Mouse (Mus musculus): ENCODE measurements around the gene Abcb9. TPM values are rescaled to one million over a fixed set of nuclear protein-coding genes. Genes with fewer than 3 reads are reported as not detected.

Abcb9 gene
- polyA plus RNA-seq, 1 experiment from 2014 or later, result 12.8 TPM

- peaks cover 29% of the 10 kb centered on the region for H3K4me1 ChIP-seq (ENCODE audit: control insufficient read depth, insufficient read depth, low read length)
- H3K27ac ChIP-seq (ENCODE audit: low read depth, low read length), result no peak overlapping the region
- no peaks in the 10 kb centered on the region for H3K9me3 ChIP-seq (ENCODE audit: control insufficient read depth, low read length)
- H3K4me3 ChIP-seq (ENCODE audit: low read depth, low read length), result no peak overlapping the region
- H3K4me2 ChIP-seq (ENCODE audit: low read depth, low read length), result no peak overlapping the region
- H3K27me3 ChIP-seq (ENCODE audit: control insufficient read depth, insufficient read depth, low read length), result no peaks in the 10 kb centered on the region
- ATAC-seq (ENCODE audit: low read depth), result no peak
- H3K9ac ChIP-seq (replicated peaks; ENCODE audit: low read depth, low read length), result no peak overlapping the region
- H3K36me3 ChIP-seq (ENCODE audit: control insufficient read depth, insufficient read depth, low read length), result peaks cover 16% of the 10 kb centered on the region
- 91% methylated on average over 24 of the region's 24 CpGs for WGBS
Observed at GRCm38 (mm10) chr5:124114276-124115025, 18.9 kb upstream of the Abcb9 start.

DNA sequence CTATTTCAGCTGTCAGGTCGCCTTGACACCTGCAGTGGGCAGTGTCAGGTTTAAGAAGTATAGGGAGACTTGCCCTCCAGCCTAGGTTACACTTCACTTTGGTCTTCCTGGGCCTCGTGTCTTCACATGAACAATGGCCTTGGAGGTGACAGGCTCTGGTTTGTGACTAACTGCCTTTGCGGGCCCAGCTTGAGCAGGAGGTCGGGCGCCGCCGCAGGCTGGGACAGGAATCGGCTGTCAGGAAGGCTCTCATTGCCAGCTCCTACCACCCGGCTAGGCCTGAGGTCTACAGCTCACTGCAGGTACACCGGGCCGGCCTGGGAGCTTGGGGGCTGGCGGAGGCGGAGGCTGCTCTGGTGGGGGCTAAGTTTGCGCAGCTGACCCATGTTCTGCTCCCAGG lies 17.4 kb upstream of the Abcb9 start:
- Histone ChIP-seq H3K9me3 (ENCODE audit: control insufficient read depth, low read length) (no peaks in the 10 kb centered on the region), H3K4me1 (ENCODE audit: control insufficient read depth, insufficient read depth, low read length) (peaks cover 29% of the 10 kb centered on the region), H3K4me3 (ENCODE audit: low read depth, low read length) (peak overlapping the region; percentile 86), H3K36me3 (ENCODE audit: control insufficient read depth, insufficient read depth, low read length) (0 out of 2 replicates have a peak, but pooled peaks cover 5% of the 10 kb centered on the region), H3K9ac (replicated peaks; ENCODE audit: low read depth, low read length) (peak overlapping the region; percentile 74), H3K27ac (ENCODE audit: low read depth, low read length) (peak overlapping the region; percentile 94), H3K27me3 (ENCODE audit: control insufficient read depth, insufficient read depth, low read length) (no peaks in the 10 kb centered on the region), H3K4me2 (ENCODE audit: low read depth, low read length) (peak overlapping the region; percentile 92)
- 18% methylated on average over 14 of the region's 14 CpGs for whole genome bisulfite sequencing
- ATAC-seq (ENCODE audit: low read depth), result no peak

GRCm38 (mm10) chr5:124112531-124112930 lies 16.9 kb upstream of the Abcb9 start:
- ATAC-seq (ENCODE audit: low read depth), result no peak
- 1% methylated on average over 18 of the region's 18 CpGs for WGBS
- peaks cover 29% of the 10 kb centered on the region for H3K4me1 ChIP-seq (ENCODE audit: control insufficient read depth, insufficient read depth, low read length)

DNA sequence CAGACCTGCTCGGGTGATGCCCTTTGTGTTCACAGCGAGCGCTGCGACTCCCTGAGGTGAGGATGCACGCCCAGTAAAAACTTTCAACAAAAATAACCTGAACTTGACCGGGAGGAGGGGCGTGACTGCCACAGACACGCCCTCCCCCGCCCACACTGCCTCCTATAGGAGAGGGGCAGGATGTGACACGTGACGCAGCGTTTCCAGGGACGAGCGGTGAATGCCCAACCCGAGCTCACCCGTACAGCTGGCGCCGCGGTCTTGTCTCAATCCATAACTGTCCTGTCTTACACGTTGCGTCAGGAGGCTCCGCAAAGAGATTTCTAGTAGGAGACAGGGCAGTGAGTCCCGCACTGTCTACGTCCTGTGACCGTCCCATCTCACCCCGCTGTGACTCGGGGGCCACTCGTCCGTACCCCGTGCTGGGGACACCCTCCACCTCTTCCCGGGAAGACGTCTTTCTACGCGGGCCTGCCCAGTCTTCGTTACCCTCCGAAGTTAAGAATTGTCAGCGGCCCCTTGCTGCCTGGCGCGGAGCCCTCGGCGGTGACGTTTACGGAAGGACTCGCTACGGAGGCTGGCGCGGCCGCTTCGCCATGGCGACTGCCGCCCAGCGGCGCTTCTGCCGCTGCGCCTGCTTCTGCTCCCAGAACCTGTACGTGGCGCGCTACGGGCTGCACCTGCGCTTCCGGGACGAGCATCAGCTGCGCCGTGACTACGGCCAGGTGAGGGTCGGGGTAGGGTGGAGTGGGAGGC lies 16.3 kb upstream of the Abcb9 start, which contains the start of gene Ogfod2:
Gene Ogfod2, plus strand, starts transcription at position 556 of the 756 bp plus-strand sequence.
- Histone ChIP-seq H3K27me3 (ENCODE audit: control insufficient read depth, insufficient read depth, low read length) (no peaks in the 10 kb centered on the region), H3K36me3 (ENCODE audit: control insufficient read depth, insufficient read depth, low read length) (no peaks in the 10 kb centered on the region), H3K9me3 (ENCODE audit: control insufficient read depth, low read length) (no peaks in the 10 kb centered on the region), H3K27ac (ENCODE audit: low read depth, low read length) (peak within 1 kb of the TSS; percentile 94), H3K4me2 (ENCODE audit: low read depth, low read length) (peak within 1 kb of the TSS; percentile 92), H3K9ac (replicated peaks; ENCODE audit: low read depth, low read length) (peak within 1 kb of the TSS; percentile 74), H3K4me3 (ENCODE audit: low read depth, low read length) (peak within 1 kb of the TSS; percentile 86), H3K4me1 (ENCODE audit: control insufficient read depth, insufficient read depth, low read length) (peaks cover 23% of the 10 kb centered on the region)
- under 1% methylated on average over 66 of the region's 66 CpGs for WGBS
- ATAC-seq (ENCODE audit: low read depth), result peak; percentile 96

More at GRCm38 (mm10) chr5:124112531-124112930, 16.9 kb upstream of the Abcb9 start:
- H3K9ac ChIP-seq (replicated peaks; ENCODE audit: low read depth, low read length), result peak overlapping the region; percentile 74
- H3K36me3 ChIP-seq (ENCODE audit: control insufficient read depth, insufficient read depth, low read length), result 0 out of 2 replicates have a peak, but pooled peaks cover under 1% of the 10 kb centered on the region
- H3K4me3 ChIP-seq (ENCODE audit: low read depth, low read length), result peak overlapping the region; percentile 86
- no peaks in the 10 kb centered on the region for H3K27me3 ChIP-seq (ENCODE audit: control insufficient read depth, insufficient read depth, low read length)
- H3K9me3 ChIP-seq (ENCODE audit: control insufficient read depth, low read length), result no peaks in the 10 kb centered on the region
- peak overlapping the region; percentile 94 for H3K27ac ChIP-seq (ENCODE audit: low read depth, low read length)
- H3K4me2 ChIP-seq (ENCODE audit: low read depth, low read length), result peak overlapping the region; percentile 92

GRCm38 (mm10) chr5:124111077-124111741 lies 15.6 kb upstream of the Abcb9 start:
- peak; percentile 13 for ATAC-seq (ENCODE audit: low read depth)
- Histone ChIP-seq H3K9me3 (ENCODE audit: control insufficient read depth, low read length) (no peaks in the 10 kb centered on the region), H3K4me2 (ENCODE audit: low read depth, low read length) (peak overlapping the region; percentile 92), H3K27ac (ENCODE audit: low read depth, low read length) (peak overlapping the region; percentile 94; the same call in 1 of the 2 replicates), H3K9ac (replicated peaks; ENCODE audit: low read depth, low read length) (peak overlapping the region; percentile 74), H3K4me3 (ENCODE audit: low read depth, low read length) (peak overlapping the region; percentile 86), H3K4me1 (ENCODE audit: control insufficient read depth, insufficient read depth, low read length) (peaks cover 18% of the 10 kb centered on the region), H3K36me3 (ENCODE audit: control insufficient read depth, insufficient read depth, low read length) (no peaks in the 10 kb centered on the region), H3K27me3 (ENCODE audit: control insufficient read depth, insufficient read depth, low read length) (no peaks in the 10 kb centered on the region)
- WGBS, result 25% methylated on average over 17 of the region's 17 CpGs

DNA sequence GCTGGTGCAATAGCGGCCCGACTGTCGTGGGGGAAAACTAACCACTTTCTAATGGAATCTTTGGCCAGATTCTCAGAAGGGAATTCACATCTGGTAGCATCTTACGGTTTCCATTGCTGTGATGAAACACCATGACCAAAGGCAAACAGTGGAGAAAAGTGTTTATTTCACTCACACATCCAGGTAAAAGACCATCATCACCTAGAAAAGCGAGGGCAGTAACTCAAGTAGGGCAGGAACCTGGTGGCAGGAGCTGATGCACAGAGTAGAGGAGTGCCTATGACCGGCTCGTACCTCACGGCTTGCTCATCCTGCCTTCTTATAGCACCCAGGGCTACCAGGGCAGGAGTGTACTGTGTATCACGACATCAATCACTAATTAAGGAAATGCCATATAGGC lies 8.0 kb upstream of the Abcb9 start:
- Histone ChIP-seq H3K9me3 (ENCODE audit: control insufficient read depth, low read length) (no peaks in the 10 kb centered on the region), H3K4me1 (ENCODE audit: control insufficient read depth, insufficient read depth, low read length) (no peaks in the 10 kb centered on the region), H3K27ac (ENCODE audit: low read depth, low read length) (no peak overlapping the region), H3K9ac (replicated peaks; ENCODE audit: low read depth, low read length) (no peak overlapping the region), H3K4me3 (ENCODE audit: low read depth, low read length) (no peak overlapping the region), H3K36me3 (ENCODE audit: control insufficient read depth, insufficient read depth, low read length) (no peaks in the 10 kb centered on the region), H3K4me2 (ENCODE audit: low read depth, low read length) (no peak overlapping the region), H3K27me3 (ENCODE audit: control insufficient read depth, insufficient read depth, low read length) (no peaks in the 10 kb centered on the region)
- ATAC-seq (ENCODE audit: low read depth), result no peak
- WGBS, result 95% methylated on average over 9 of the region's 9 CpGs

DNA sequence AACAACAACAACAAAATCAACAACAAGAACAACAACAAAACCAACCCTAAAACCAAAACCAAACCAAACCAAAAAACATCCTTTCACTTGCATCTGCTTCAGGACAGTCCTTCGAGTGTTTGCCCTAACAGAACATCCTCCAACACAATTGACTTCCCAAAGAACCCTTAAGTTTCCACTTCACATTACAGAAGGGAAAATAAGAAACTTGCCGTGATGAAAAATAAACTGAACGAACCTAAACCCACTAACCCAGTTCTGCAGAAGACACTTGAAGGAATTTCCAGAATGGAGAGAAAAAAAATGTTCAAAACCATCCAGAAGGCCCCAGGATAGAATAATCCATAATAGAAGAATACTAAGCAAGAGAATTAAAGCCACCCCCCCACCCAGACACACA lies 7.4 kb upstream of the Abcb9 start:
- ATAC-seq (ENCODE audit: low read depth), result no peak
- H3K9me3 ChIP-seq (ENCODE audit: control insufficient read depth, low read length), result no peaks in the 10 kb centered on the region
- 89% methylated on average over 3 of the region's 3 CpGs for WGBS

DNA sequence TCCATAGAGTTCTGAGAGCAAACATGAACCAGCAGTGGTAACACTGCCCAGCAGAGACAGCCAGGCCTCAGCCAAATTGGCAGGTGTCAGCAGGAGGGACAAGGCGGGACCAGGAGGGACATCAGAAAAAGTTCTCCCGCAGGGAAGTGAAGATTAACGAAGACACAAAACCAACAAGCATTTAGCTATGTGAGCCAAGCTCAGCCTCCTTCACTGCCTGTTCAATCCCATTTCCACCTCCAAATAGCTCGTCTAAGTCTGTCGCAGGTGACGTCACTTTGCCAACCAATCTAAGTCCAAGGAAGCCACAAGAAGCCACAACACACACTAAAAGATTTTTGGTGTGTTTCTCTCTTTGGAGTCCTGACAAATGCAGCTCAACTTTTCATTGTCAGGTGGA lies 6.7 kb upstream of the Abcb9 start:
- no peak for ATAC-seq (ENCODE audit: low read depth)
- Histone ChIP-seq H3K4me1 (ENCODE audit: control insufficient read depth, insufficient read depth, low read length) (no peaks in the 10 kb centered on the region), H3K36me3 (ENCODE audit: control insufficient read depth, insufficient read depth, low read length) (no peaks in the 10 kb centered on the region), H3K27me3 (ENCODE audit: control insufficient read depth, insufficient read depth, low read length) (no peaks in the 10 kb centered on the region), H3K4me2 (ENCODE audit: low read depth, low read length) (no peak overlapping the region), H3K4me3 (ENCODE audit: low read depth, low read length) (no peak overlapping the region), H3K9ac (replicated peaks; ENCODE audit: low read depth, low read length) (no peak overlapping the region), H3K9me3 (ENCODE audit: control insufficient read depth, low read length) (no peaks in the 10 kb centered on the region), H3K27ac (ENCODE audit: low read depth, low read length) (no peak overlapping the region)
- whole genome bisulfite sequencing, result 87% methylated on average over 6 of the region's 6 CpGs

More for the DNA sequence above, 7.4 kb upstream of the Abcb9 start:
- Histone ChIP-seq H3K36me3 (ENCODE audit: control insufficient read depth, insufficient read depth, low read length) (no peaks in the 10 kb centered on the region), H3K4me1 (ENCODE audit: control insufficient read depth, insufficient read depth, low read length) (no peaks in the 10 kb centered on the region), H3K27me3 (ENCODE audit: control insufficient read depth, insufficient read depth, low read length) (no peaks in the 10 kb centered on the region), H3K4me3 (ENCODE audit: low read depth, low read length) (no peak overlapping the region), H3K4me2 (ENCODE audit: low read depth, low read length) (no peak overlapping the region), H3K27ac (ENCODE audit: low read depth, low read length) (no peak overlapping the region), H3K9ac (replicated peaks; ENCODE audit: low read depth, low read length) (no peak overlapping the region)
